Mouse (Mus musculus): Measurements from ENCODE around the gene Tax1bp1.
"Not testable (repeated sequence)": the region's sequence is repeated elsewhere in the genome, so short reads cannot be mapped to it uniquely, and the experiment has no call there.

Tax1bp1 gene

DNA sequence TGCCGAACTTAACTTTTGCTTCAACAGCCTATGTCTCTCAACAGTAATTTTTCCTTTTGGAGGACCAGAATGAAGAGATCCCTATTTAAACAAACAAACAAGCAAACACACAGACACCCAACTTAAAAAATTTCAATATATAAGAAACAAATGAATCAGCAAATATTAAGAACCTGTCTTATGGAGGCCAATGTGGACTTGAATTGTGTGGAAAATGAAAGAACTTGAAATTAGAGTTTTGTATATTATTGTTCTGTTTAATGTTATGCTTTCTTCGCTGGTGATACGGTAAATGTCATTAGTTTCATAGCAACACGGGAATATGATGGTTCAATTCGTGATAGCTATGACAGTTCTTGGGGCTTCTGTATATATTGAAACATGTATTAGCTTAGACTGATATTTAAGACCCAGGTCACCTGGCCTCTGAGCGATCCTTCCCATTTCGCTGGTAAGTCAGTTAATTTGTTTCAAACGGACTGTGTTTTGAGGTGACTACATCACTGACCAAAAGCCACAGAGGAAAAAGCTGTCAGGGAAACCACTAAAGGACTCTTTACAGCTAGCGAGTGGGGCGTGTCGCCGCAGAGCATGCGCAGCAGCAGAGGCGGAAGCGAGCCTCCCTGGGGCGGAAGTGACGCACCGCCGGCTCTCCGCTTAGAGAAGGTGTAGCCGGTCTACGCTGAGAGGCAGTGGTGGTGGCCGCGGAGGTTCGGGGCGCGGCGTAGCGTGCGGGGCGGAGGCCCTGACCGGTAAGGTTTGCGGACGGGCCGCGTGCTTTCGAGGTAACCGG is at the start of gene Tax1bp1:
Tax1bp1 (plus strand) TSS at position 626 of the 793 bp plus-strand sequence.
- DNase-seq (ENCODE audit: low read depth), result peak; percentile 80

DNA sequence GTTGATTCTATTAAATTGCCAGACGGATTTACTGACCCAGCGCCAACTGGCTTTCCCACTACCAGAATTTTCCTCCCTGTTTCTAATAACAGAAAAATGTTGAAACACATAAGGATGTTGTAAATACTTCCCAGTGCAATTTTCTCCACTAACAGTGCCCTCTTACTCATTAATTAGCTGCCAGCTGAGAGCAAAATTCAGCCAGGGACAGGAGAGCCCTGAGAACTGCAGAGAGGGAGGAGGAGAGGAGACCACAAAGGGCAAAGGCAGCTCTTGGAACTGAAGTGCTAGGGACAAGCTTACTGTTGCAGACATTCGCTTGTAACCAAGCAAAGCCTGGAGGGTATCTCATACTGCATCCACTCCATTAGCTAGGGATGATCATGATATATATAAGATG is 45.9 kb upstream of the Tax1bp1 start:
- DNase-seq (ENCODE audit: low read depth), result no peak

DNA sequence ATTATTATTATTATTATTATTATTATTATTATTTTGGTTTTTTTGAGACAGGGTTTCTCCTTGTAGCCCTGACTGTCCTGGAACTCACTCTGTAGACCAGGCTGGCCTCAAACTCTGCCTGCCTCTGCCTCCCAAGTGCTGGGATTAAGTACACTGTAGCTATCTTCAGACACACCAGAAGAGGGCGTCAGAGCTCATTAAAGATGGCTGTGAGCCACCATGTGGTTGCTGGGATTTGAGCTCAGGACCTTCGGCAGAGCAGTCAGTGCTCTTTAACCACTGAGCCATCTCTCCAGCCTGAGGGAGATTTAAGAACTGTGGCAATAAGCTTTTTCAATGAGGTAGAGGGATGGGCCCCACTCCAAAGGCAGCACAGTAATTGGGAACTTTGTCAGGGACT is 43.7 kb upstream of the Tax1bp1 start:
- DNase-seq (ENCODE audit: low read depth), result not testable (repeated sequence)

DNA sequence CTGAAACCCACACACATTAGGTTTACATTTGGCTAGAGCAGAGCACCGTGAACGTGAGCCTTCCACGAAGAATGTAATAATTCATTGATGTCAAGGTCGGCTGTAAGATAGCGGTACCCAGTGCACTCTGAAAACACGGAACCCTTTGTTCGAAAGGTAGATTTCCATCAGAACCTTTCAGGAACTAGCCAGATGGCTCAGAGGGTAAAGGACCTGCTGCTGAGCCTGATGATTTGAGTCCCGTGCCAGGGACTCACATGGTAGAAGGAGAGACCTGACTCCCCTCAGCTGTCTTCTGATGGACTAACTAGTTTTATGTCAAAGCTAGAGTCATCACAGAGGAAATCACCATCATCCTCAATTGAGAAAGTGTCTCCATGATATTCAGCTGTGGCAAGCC is 41.7 kb upstream of the Tax1bp1 start:
- no peak for DNase-seq (ENCODE audit: low read depth)

DNA sequence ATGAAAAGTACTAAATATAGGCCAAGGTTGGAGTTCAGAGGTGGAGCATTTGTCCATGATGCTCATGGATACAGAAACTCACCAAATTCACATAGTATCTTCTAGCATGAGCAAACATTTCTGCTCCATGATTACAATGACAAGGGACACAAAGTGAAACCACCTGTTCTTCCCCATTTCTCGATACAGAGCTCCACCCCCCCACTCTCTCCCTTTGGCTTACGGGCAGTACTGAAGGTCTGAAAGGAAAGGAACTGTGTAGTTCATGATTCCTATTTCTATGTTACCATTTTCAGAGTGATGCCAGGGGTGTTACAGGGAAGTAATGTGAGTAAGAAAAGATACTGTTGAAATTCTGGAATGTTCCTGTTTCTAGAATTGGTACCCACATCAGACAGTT is 41.0 kb upstream of the Tax1bp1 start:
- no peak for DNase-seq (ENCODE audit: low read depth)

DNA sequence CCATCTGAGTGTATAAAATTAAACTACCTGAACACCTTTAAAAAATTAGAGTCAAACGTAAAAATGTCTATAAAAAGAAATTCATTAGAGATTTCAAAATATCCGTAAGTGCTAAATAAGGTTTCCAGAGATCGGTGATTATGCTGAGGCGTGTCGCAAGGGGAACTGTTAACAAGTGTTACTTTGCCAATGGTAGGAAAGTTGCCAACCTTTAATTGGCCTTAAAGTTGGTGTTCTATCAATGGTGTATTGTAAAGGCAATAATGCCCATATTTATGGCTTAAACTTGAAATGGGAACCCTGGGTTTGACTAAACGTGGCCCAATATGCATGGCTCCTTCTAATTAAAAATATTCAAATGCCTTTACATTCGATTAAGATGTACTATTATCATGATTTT is 39.8 kb upstream of the Tax1bp1 start:
- DNase-seq (ENCODE audit: low read depth), result no peak

DNA sequence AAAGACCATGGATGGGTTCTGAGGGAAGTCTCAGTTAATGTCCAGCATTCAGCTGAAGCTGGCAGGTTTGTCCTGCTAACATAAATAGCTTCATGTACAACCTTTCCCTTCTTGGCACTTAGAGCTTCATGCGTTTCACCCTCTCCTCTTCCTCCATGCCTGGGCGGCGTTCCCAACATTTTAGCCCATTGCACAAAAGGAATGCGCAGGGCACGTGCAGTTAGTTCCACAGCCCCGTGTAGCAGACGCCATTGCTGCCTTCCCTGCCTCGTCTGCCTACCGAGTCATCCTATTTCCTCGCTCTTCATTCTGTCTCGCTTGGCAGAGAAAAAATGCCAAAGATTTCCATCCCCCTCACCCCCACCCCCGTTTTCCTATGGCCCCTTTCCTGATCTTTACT is 39.0 kb upstream of the Tax1bp1 start:
- no peak for DNase-seq (ENCODE audit: low read depth)

DNA sequence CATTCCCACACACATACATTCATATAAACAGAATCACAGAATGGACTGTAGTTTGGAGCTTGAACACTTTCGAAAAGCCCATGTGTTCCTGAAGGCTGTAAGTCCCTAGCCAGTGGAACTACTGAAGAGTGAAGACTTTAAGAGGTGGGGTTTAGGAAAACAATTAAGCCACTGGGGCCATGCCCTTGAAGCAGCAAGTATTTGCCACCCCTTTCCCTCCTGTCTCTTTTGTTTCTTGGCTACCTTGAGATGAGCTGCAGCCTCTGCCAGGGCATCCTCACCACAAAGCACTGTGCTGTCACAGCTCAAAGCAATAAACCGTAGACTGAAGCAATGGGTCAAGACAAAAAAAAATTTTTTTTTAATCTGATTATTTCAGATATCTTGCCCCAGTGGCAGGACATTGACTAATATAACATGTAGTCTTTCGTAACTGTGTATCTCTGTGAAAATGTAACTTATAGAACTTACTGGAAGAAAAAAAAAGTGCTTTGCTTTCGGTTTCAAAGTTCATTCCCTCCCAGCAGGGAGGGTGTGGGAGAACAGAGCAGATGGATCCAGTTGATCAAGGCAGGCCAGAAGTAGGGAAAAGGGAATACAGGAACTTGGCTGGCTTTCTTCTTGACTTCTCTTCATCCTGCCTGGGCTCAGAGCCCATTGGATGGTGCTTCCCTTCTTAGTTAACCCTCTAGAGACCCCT is 38.2 kb upstream of the Tax1bp1 start:
- DNase-seq (ENCODE audit: low read depth), result no peak

DNA sequence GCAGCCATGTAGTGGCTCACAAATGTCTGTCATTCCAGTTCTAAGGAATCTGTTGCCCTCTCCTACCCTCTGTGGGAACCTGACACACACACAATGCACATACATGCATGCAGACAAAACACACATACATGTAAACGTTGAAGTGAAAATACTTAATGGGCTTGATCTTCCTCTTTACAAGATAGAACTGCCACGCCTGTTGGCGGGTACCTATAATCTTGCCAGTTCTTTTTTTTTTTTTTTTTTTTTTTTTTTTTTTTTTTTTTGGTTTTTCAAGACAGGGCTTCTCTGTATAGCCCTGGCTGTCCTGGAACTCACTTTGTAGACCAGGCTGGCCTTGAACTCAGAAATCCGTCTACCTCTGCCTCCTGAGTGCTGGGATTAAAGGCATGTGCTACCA is 36.0 kb upstream of the Tax1bp1 start:
- DNase-seq (ENCODE audit: low read depth), result not testable (repeated sequence)

DNA sequence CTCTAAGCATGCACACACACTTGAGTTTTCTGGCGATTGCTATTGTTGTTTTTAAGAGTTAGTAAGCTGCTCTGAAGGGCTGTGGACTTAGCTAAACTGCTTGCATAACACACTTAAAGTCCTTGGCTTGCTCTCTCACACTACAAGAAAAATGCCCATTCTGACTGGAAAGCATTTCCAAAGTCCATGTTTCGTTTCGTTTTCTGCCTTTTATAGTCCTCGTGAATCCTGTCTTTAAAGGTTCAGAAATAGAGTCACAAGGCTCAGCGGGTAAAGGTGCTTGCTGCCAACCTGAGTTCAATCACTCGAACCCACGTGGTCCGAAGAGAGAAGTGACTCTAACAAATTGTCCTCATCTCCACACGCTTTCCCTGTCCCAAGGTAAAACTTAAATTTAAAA is 34.0 kb upstream of the Tax1bp1 start:
- peak; percentile 14 for DNase-seq (ENCODE audit: low read depth)

DNA sequence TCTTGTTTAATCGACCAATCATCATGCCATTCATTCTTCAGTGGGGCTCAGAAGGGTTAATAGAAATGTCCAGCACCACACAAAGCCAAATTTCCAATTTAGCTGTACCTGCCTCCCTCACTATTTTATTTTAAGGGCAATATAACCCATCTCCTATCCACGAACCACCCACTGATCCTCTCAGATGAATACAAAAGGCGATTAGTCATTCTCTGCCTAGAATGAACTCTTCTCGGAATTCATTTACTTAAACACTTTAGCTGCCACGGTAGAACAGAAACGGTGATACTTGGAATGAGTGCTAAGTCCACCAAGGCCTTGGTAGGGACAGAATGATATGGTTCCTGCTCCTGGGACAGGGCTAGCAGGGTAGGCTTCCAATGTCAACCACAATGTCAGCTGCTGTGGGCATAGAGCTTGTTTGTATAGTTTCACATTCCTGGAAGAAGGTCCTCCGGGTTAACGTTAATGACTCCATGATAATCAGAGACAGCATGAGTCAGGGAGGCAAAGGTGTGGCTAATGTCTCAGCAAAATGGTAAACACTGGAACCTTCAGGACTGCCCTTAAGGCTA is 33.0 kb upstream of the Tax1bp1 start:
- DNase-seq (ENCODE audit: low read depth), result no peak

DNA sequence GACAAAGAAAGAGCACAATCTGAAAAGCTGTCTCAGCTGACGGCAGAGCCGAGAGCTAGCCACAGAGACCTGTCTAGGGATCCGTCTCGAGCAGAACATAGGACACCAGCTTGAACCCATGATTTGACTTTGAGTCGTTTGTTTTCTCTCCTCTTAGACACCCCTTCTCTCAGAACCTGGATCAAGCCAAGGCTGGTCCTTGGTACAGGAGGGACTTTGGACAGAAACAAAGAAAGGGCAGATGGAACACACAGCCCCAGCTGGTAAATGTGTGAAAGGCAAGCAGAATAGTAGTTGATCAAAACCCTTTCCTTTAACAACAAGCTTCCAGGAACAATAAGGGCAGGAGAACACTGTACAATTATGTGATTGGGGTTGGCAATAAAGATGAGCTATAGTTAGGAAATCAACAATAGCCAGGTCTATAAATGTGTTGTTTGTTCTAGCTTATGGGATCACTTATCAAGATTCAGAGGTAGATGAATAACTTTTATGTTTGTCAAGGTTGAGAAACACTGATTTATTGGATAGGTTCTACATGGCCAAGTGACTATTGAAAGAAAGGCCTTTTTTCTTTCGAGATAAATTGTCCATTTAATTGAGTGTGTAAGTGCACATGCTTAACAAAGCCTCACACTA is 31.6 kb upstream of the Tax1bp1 start:
- no peak for DNase-seq (ENCODE audit: low read depth)

DNA sequence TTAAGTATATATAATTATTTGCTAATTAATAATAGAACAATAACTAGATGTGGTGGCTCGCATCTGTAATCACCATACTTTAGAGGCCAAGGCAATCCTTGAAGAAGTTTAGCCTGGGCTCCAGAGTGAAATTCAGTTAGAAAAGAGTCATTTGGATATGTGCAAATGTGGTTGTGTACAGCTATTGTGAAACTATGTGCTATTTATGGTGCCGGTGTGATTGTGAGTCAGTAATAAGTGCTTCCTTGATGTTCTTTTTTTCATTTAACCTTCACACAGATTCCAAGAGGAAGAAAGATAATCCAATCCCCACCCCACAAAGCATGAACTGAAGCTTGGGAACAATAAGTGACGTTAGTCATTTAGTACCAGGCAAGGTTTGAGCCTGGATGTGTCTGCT is 30.9 kb upstream of the Tax1bp1 start:
- DNase-seq (ENCODE audit: low read depth), result no peak

DNA sequence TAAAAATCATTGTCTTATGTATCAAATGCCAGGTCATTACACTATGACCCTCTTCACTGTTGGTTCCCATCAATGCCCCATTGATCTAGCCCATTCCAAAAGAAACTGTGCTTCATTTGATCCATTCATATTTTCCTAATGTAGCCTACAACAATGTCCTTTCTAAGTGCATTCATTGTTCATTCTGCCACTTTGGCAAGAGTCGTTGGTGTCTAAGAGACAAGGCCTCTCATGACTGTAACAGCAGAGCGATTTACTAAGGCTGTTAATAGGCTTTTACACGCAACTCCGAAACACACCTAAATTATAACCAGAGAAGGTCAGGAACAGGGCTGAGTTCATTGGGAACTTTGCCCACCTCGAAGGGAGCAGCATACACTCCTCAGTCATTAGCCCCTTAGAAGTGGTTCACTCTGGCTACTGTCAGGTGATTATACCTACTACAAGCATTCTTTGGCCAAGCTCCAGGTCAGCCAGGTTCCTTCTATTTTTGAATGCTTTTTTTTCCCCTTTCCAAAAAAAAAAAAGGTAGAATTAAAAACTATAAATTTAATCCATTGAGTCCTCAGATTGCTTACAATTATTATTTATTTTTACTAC is 26.5 kb upstream of the Tax1bp1 start:
- no peak for DNase-seq (ENCODE audit: low read depth)

DNA sequence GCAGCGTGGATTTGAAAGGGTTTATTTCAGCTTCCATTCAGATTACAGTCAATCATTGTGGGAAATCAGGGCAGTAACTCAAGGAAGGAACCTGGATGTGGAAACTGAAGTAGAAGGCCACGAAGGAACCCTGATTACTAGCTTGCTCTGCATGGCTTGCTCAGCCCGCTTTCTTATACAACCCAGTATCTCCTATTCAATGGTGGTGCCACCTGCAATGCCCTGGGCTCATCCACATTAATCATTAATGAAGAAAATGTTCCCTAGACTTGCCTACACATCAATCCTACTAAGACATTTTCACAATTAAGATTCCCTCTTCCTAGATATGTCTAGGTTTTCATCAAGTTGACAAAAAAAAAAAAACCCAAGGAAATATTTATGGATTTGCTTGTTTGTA is 23.2 kb upstream of the Tax1bp1 start:
- DNase-seq (ENCODE audit: low read depth), result no peak

DNA sequence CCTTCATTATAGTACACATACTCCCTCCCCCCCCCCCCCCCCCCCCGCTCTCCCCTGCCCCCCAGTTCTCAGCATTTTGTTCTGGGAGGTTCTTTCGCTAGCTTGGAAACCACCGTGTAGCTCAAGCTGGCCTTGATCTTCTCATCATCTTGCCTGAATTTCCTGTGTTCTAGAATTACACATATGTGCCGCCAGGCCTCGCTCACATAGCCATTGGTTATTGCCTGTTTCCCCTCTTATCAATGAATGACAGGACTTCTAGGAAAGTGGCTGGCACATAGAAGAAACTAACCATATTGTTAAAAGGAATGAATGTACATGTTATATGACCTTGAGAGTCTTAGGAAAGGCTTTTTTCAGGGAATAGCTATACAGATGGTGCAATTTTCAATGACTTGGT is 21.7 kb upstream of the Tax1bp1 start:
- DNase-seq (ENCODE audit: low read depth), result no peak

DNA sequence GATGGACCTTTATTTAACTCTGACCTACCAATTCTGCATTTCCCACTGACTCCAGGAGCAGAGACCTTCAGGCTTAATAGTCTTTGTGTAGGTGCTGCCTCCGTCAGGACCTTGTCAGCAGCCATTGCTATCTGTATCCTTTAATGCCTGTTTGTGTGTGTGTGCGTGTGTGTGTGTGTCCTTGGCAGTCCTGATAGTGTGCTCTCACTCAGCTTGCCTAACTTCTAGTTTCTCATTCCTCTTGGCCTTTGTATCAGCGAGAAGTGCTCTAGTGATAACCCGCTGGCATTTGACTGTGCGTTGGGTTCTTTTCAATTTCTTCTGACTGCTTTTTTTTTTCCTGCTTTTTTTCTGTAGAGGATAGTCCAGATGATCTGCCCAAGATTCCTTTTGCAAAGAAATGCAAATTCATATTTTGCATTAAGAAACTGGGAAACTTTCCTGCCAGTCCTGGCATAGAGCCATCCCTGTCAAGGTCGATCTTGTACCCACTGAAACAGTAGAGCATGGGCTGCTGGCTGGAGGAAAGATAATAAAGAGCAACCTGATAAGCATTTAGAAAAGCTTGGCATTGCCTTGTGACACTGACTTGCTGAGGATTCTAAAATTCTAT is 21.0 kb upstream of the Tax1bp1 start:
- DNase-seq (ENCODE audit: low read depth), result no peak

DNA sequence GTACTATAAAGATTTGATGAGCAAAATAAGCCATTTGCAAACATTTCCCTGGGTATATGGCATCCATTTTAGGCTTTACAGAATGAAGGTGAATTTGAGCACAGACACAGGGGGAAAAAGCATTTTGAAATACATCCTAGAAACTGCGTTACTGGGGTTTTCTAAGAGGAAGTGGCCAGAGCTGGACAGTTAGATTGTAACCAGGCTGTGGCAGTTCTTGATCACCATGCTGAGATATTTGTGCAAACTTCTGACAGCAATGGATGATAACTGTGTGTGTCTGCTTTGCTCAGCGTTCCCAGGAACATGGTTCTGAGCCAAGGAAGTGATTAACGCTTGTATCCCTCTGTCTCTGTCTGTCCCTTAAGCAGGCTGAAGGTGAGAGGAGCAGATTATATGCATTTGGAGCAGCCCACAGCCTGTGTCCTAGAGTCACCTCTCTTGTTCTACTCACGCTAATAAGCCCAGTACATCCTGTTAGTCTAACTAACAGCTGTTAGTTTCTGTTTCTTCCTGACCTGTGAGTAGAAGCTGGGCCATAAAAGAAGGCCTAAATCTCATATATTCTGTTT is 15.5 kb upstream of the Tax1bp1 start:
- DNase-seq (ENCODE audit: low read depth), result no peak

DNA sequence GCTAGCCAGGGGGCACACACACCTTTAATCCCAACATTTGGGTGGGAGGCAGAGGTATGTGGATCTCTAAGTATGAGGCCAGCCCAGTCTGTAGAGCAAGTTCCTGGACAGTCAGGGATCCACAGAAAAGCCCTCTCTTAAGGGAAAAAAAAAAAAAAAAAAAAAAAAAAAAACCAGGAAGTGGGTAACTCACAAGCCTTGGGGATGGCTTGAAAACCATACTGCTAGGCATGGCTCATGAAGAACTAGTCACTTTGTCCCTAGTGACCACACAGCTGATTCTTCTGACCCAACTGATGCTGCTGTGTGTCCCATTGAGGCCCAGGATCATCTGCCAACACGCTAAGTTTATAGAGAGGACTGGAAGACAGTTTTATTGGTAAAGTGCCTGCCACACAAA is 14.5 kb upstream of the Tax1bp1 start:
- no peak for DNase-seq (ENCODE audit: low read depth)

DNA sequence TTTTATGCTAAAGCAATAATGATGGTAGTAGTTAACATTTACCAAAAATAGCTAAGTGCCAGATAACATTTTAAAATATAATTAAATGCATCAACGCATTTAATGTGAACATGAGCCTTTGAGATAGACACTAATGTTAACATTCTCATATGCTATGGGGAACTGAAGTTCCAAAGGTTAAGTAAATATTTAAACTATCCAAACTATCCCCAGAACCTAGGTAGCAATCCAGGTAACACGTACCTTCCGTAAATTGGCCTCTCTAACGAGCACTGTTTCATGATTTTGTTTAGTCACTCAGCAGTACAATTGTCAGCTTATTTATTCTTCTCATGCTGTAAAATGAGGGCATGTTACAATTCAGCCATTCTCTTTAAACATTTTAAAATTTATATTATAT is 13.6 kb upstream of the Tax1bp1 start:
- DNase-seq (ENCODE audit: low read depth), result no peak

DNA sequence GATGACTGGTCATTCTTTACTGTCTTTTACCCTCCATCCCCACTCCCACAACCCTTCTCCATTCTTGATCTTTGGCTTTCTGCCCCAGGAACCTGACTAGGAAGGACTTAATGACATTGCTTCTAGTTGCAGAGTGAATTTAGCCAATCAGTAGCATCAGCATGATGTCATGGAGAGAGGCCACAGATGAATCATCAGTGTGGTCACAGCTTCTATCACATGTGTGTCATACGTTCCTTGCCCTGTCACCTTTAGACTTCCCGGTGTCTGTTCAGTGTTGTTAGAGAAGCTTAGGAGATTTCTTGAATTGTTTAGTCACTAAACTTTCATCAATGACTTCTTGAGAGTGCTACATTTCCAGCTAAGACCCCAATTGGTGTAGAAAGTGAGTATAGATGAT is 10.3 kb upstream of the Tax1bp1 start:
- no peak for DNase-seq (ENCODE audit: low read depth)

DNA sequence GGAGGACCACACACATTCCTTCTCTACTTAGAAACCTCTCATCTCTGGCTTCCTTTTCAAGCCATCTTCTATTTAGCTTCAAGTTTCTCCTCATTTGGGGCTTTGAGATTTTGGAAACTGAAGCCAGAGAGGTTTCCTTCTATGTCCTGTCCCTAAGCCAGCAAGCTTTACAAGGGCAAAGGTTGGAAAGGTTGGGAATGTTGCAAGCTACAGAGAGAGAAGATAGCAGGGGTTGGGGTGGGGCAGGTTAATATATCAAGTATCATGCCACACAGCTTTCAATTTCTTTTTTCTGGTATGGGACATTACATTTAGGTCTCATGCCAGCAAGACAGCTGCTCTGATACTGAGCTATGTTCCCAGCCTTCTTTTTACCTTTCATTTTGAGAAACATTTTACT is 8.2 kb upstream of the Tax1bp1 start:
- no peak for DNase-seq (ENCODE audit: low read depth)

Data from fibroblast of lung, adult 2 months (primary cell).